Mouse (Mus musculus) right cerebral cortex, adult 18-20 months (tissue): ENCODE measurements at regions not wholly inside any gene's neighbourhood (a gene's known extent, or its start where the extent isn't known, plus 50 kb on each side); places are given as distances from the start of the nearest gene placed in this dataset.

Experiments used
- DNase-seq: peaks from one replicate; pipeline ENCODE4 v3.0.0; 2022; ENCODE audit warnings: mixed read lengths

- DNase-seq: no peak
These were observed 175.5 kb upstream of the Pcdh15 start for GRCm38 (mm10) chr10:72923611-72924010.

GRCm38 (mm10) chr10:72956957-72957356 lies 142.2 kb upstream of the Pcdh15 start:
- DNase-seq: no peak

GRCm38 (mm10) chr10:72960051-72960450 lies 139.1 kb upstream of the Pcdh15 start:
- DNase-seq: no peak

GRCm38 (mm10) chr10:72981359-72981758 lies 117.8 kb upstream of the Pcdh15 start:
- peak; percentile 1 for DNase-seq

GRCm38 (mm10) chr10:72988355-72988754 lies 110.8 kb upstream of the Pcdh15 start:
- no peak for DNase-seq

GRCm38 (mm10) chr10:73010897-73011296 lies 88.2 kb upstream of the Pcdh15 start:
- no peak for DNase-seq

- DNase-seq: peak; percentile 14
These were observed 87.3 kb upstream of the Pcdh15 start for GRCm38 (mm10) chr10:73011874-73012273.

- no peak for DNase-seq
These were observed 61.7 kb upstream of the Pcdh15 start for GRCm38 (mm10) chr10:73037476-73037875.

GRCm38 (mm10) chr10:73039551-73039950 lies 59.6 kb upstream of the Pcdh15 start:
- DNase-seq: no peak
